Mouse (Mus musculus): ENCODE measurements around the gene Col2a1. TPM values are rescaled to one million over a fixed set of nuclear protein-coding genes. Genes with fewer than 3 reads are reported as not detected.

The Col2a1 gene
- polyA plus RNA-seq, 1 experiment from 2014 or later, result 0.09 TPM

- Histone ChIP-seq H3K4me1 (ENCODE audit: control insufficient read depth, low read depth, low read length) (no peaks in the 10 kb centered on the region), H3K36me3 (ENCODE audit: control insufficient read depth, insufficient read depth) (no peaks in the 10 kb centered on the region), H3K27me3 (ENCODE audit: control insufficient read depth, insufficient read depth, low read depth, low read length) (no peaks in the 10 kb centered on the region), H3K27ac (ENCODE audit: low read length) (no peak overlapping the region), H3K4me3 (ENCODE audit: low read depth, low read length) (no peak overlapping the region), H3K4me2 (ENCODE audit: low read depth, low read length) (no peak overlapping the region), H3K9ac (ENCODE audit: low read depth, low read length) (no peak overlapping the region), H3K9me3 (replicated peaks; ENCODE audit: control insufficient read depth, low read length) (no peaks in the 10 kb centered on the region)
- ATAC-seq (ENCODE audit: low read depth), result no peak
- WGBS (ENCODE audit: insufficient replicate concordance), result 40% methylated on average over 3 of the region's 3 CpGs
Measured at GRCm38 (mm10) chr15:98035076-98035755, 30.7 kb upstream of the Col2a1 start.

GRCm38 (mm10) chr15:98033233-98033748, 28.8 kb upstream of the Col2a1 start:
- Histone ChIP-seq H3K27me3 (ENCODE audit: control insufficient read depth, insufficient read depth, low read depth, low read length) (no peaks in the 10 kb centered on the region), H3K27ac (ENCODE audit: low read length) (no peak overlapping the region), H3K4me3 (ENCODE audit: low read depth, low read length) (no peak overlapping the region), H3K4me2 (ENCODE audit: low read depth, low read length) (no peak overlapping the region), H3K9ac (ENCODE audit: low read depth, low read length) (no peak overlapping the region), H3K36me3 (ENCODE audit: control insufficient read depth, insufficient read depth) (no peaks in the 10 kb centered on the region), H3K9me3 (replicated peaks; ENCODE audit: control insufficient read depth, low read length) (no peaks in the 10 kb centered on the region), H3K4me1 (ENCODE audit: control insufficient read depth, low read depth, low read length) (no peaks in the 10 kb centered on the region)
- 75% methylated on average over 9 of the region's 9 CpGs for WGBS (ENCODE audit: insufficient replicate concordance)
- ATAC-seq (ENCODE audit: low read depth), result no peak

- Histone ChIP-seq H3K9ac (ENCODE audit: low read depth, low read length) (no peak overlapping the region), H3K27me3 (ENCODE audit: control insufficient read depth, insufficient read depth, low read depth, low read length) (0 out of 2 replicates have a peak, but pooled peaks cover 3% of the 10 kb centered on the region), H3K9me3 (replicated peaks; ENCODE audit: control insufficient read depth, low read length) (no peaks in the 10 kb centered on the region), H3K27ac (ENCODE audit: low read length) (no peak overlapping the region), H3K4me3 (ENCODE audit: low read depth, low read length) (no peak overlapping the region), H3K4me1 (ENCODE audit: control insufficient read depth, low read depth, low read length) (no peaks in the 10 kb centered on the region), H3K36me3 (ENCODE audit: control insufficient read depth, insufficient read depth) (no peaks in the 10 kb centered on the region), H3K4me2 (ENCODE audit: low read depth, low read length) (no peak overlapping the region)
- 56% methylated on average over 6 of the region's 6 CpGs for WGBS (ENCODE audit: insufficient replicate concordance)
- no peak for ATAC-seq (ENCODE audit: low read depth)
Measured at GRCm38 (mm10) chr15:98029798-98030197, 25.3 kb upstream of the Col2a1 start.

- Histone ChIP-seq H3K4me2 (ENCODE audit: low read depth, low read length) (no peak overlapping the region), H3K9ac (ENCODE audit: low read depth, low read length) (no peak overlapping the region), H3K27ac (ENCODE audit: low read length) (no peak overlapping the region), H3K4me3 (ENCODE audit: low read depth, low read length) (no peak overlapping the region), H3K9me3 (replicated peaks; ENCODE audit: control insufficient read depth, low read length) (no peaks in the 10 kb centered on the region), H3K36me3 (ENCODE audit: control insufficient read depth, insufficient read depth) (no peaks in the 10 kb centered on the region), H3K27me3 (ENCODE audit: control insufficient read depth, insufficient read depth, low read depth, low read length) (0 out of 2 replicates have a peak, but pooled peaks cover 3% of the 10 kb centered on the region), H3K4me1 (ENCODE audit: control insufficient read depth, low read depth, low read length) (no peaks in the 10 kb centered on the region)
- 32% methylated on average over 12 of the region's 12 CpGs for WGBS (ENCODE audit: insufficient replicate concordance)
- no peak for ATAC-seq (ENCODE audit: low read depth)
Measured at GRCm38 (mm10) chr15:98026967-98027904, 22.7 kb upstream of the Col2a1 start.

- Histone ChIP-seq H3K9me3 (replicated peaks; ENCODE audit: control insufficient read depth, low read length) (no peaks in the 10 kb centered on the region), H3K36me3 (ENCODE audit: control insufficient read depth, insufficient read depth) (no peaks in the 10 kb centered on the region), H3K9ac (ENCODE audit: low read depth, low read length) (no peak overlapping the region), H3K4me3 (ENCODE audit: low read depth, low read length) (no peak overlapping the region), H3K27me3 (ENCODE audit: control insufficient read depth, insufficient read depth, low read depth, low read length) (0 out of 2 replicates have a peak, but pooled peaks cover 3% of the 10 kb centered on the region), H3K4me2 (ENCODE audit: low read depth, low read length) (no peak overlapping the region), H3K4me1 (ENCODE audit: control insufficient read depth, low read depth, low read length) (no peaks in the 10 kb centered on the region), H3K27ac (ENCODE audit: low read length) (no peak overlapping the region)
- no peak for ATAC-seq (ENCODE audit: low read depth)
- 46% methylated on average over 4 of the region's 4 CpGs for WGBS (ENCODE audit: insufficient replicate concordance)
Measured at GRCm38 (mm10) chr15:98025611-98026010, 21.1 kb upstream of the Col2a1 start.

GRCm38 (mm10) chr15:98023137-98023536, 18.6 kb upstream of the Col2a1 start:
- ATAC-seq (ENCODE audit: low read depth), result no peak
- Histone ChIP-seq H3K4me2 (ENCODE audit: low read depth, low read length) (no peak overlapping the region), H3K36me3 (ENCODE audit: control insufficient read depth, insufficient read depth) (no peaks in the 10 kb centered on the region), H3K9me3 (replicated peaks; ENCODE audit: control insufficient read depth, low read length) (no peaks in the 10 kb centered on the region), H3K4me1 (ENCODE audit: control insufficient read depth, low read depth, low read length) (no peaks in the 10 kb centered on the region), H3K4me3 (ENCODE audit: low read depth, low read length) (no peak overlapping the region), H3K9ac (ENCODE audit: low read depth, low read length) (no peak overlapping the region), H3K27ac (ENCODE audit: low read length) (no peak overlapping the region), H3K27me3 (ENCODE audit: control insufficient read depth, insufficient read depth, low read depth, low read length) (0 out of 2 replicates have a peak, but pooled peaks cover 3% of the 10 kb centered on the region)
- WGBS (ENCODE audit: insufficient replicate concordance), result 37% methylated on average over 3 of the region's 3 CpGs

GRCm38 (mm10) chr15:98021886-98022285, 17.4 kb upstream of the Col2a1 start:
- Histone ChIP-seq H3K27me3 (ENCODE audit: control insufficient read depth, insufficient read depth, low read depth, low read length) (0 out of 2 replicates have a peak, but pooled peaks cover 3% of the 10 kb centered on the region), H3K27ac (ENCODE audit: low read length) (no peak overlapping the region), H3K9me3 (replicated peaks; ENCODE audit: control insufficient read depth, low read length) (no peaks in the 10 kb centered on the region), H3K9ac (ENCODE audit: low read depth, low read length) (no peak overlapping the region), H3K4me2 (ENCODE audit: low read depth, low read length) (no peak overlapping the region), H3K4me1 (ENCODE audit: control insufficient read depth, low read depth, low read length) (no peaks in the 10 kb centered on the region), H3K4me3 (ENCODE audit: low read depth, low read length) (no peak overlapping the region), H3K36me3 (ENCODE audit: control insufficient read depth, insufficient read depth) (no peaks in the 10 kb centered on the region)
- no peak for ATAC-seq (ENCODE audit: low read depth)
- WGBS (ENCODE audit: insufficient replicate concordance), result 27% methylated on average over 2 of the region's 2 CpGs

GRCm38 (mm10) chr15:98019047-98019446, 14.6 kb upstream of the Col2a1 start:
- no peak overlapping the region for H3K27ac ChIP-seq (ENCODE audit: low read length)
- H3K27me3 ChIP-seq (ENCODE audit: control insufficient read depth, insufficient read depth, low read depth, low read length), result no peaks in the 10 kb centered on the region
- H3K9ac ChIP-seq (ENCODE audit: low read depth, low read length), result no peak overlapping the region
- no peaks in the 10 kb centered on the region for H3K4me1 ChIP-seq (ENCODE audit: control insufficient read depth, low read depth, low read length)
- WGBS (ENCODE audit: insufficient replicate concordance), result 53% methylated on average over 3 of the region's 3 CpGs
- H3K4me2 ChIP-seq (ENCODE audit: low read depth, low read length), result no peak overlapping the region
- H3K36me3 ChIP-seq (ENCODE audit: control insufficient read depth, insufficient read depth), result no peaks in the 10 kb centered on the region
- no peak for ATAC-seq (ENCODE audit: low read depth)
- H3K9me3 ChIP-seq (replicated peaks; ENCODE audit: control insufficient read depth, low read length), result no peaks in the 10 kb centered on the region
- H3K4me3 ChIP-seq (ENCODE audit: low read depth, low read length), result no peak overlapping the region

- no peak overlapping the region for H3K4me3 ChIP-seq (ENCODE audit: low read depth, low read length)
- no peak for ATAC-seq (ENCODE audit: low read depth)
- no peaks in the 10 kb centered on the region for H3K27me3 ChIP-seq (ENCODE audit: control insufficient read depth, insufficient read depth, low read depth, low read length)
- H3K4me1 ChIP-seq (ENCODE audit: control insufficient read depth, low read depth, low read length), result no peaks in the 10 kb centered on the region
- H3K36me3 ChIP-seq (ENCODE audit: control insufficient read depth, insufficient read depth), result no peaks in the 10 kb centered on the region
- H3K4me2 ChIP-seq (ENCODE audit: low read depth, low read length), result no peak overlapping the region
- H3K9me3 ChIP-seq (replicated peaks; ENCODE audit: control insufficient read depth, low read length), result no peaks in the 10 kb centered on the region
- no peak overlapping the region for H3K27ac ChIP-seq (ENCODE audit: low read length)
- 47% methylated on average over 4 of the region's 4 CpGs for WGBS (ENCODE audit: insufficient replicate concordance)
- H3K9ac ChIP-seq (ENCODE audit: low read depth, low read length), result no peak overlapping the region
Measured at GRCm38 (mm10) chr15:98017925-98018324, 13.4 kb upstream of the Col2a1 start.
